Mouse (Mus musculus): ENCODE measurements around the gene Nlrp4a.
"Not testable (repeated sequence)": the region's sequence is repeated elsewhere in the genome, so short reads cannot be mapped to it uniquely, and the experiment has no call there.

Nlrp4a gene

DNA sequence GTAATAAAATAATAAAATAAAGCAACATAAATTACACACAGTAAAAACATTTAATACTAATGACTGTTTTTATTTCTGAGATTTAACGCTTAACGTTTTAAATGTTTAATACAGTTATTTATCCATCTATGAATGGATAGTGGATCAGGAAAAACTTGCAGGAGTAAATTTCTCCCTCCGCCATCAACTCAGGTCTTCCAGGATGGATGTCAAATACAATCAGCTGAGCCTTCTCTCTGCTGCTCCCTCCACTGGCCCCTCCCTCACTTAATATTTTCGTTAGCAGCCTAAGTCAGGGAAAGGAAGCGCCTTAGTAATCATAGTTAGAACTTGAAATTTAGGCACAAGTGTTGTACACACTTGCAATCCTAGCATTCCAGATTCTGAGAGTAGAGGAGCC lies at the start of gene Nlrp4a:
Gene Nlrp4a, plus strand, starts transcription at position 301 of the 400 bp plus-strand sequence.
- no peak for DNase-seq (ENCODE audit: low spot score)

DNA sequence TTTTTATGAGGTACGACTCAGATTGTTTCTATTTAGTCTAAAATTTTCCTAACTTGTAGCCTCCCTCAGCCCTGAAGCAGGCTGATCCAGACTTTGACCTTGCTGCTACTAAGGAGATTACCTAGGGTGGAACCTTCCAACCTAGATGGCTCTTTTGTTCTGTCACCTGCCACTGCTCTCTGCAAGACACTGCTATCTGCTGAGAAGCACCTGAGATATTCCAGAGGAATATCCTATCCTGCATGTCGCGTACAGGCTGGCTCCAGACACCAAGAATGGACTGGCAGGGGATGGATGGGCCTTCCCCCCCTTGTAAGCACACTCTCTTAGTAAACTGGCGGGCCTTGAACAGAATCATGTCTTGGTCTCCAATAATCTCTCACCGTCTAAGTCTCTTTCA lies 48.2 kb upstream of the Nlrp4a start:
- DNase-seq (ENCODE audit: low spot score): not testable (repeated sequence)

DNA sequence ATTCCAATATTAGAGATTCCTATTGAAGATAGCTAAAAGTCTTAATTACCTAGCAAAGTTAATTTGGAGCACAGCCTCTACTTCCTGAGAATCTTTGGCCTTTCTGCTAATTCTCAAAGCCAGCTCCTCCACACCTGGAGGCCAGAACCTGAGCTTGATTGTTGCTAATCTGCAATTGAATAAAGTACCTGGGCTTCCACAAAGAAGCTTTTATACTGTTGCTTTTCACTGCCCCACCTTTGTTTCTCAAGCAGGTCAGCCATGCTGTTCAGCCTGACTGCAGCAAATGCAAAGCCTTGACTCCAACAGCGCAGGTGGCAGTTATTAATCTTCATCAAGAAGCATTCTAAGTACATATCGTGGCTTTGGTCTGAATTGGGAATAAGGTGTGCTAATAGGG lies 43.8 kb upstream of the Nlrp4a start:
- DNase-seq (ENCODE audit: low spot score): not testable (repeated sequence)

DNA sequence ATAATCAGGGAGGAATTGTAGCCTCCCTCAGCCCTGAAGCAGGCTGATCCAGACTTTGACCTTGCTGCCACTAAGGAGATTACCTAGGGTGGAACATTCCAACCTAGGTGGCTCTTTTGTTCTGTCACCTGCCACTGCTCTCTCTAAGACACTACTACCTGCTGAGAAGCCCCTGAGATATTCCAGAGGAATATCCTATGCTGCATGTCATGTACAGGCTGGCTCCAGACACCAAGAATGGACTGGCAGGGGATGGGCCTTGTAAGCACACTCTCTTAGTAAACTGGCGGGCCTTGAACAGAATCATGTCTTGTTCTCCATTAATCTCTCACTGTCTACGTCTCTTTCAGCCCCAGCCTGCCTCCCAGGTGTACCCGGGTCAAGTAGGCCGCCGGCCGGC lies 43.1 kb upstream of the Nlrp4a start:
- not testable (repeated sequence) for DNase-seq (ENCODE audit: low spot score)

DNA sequence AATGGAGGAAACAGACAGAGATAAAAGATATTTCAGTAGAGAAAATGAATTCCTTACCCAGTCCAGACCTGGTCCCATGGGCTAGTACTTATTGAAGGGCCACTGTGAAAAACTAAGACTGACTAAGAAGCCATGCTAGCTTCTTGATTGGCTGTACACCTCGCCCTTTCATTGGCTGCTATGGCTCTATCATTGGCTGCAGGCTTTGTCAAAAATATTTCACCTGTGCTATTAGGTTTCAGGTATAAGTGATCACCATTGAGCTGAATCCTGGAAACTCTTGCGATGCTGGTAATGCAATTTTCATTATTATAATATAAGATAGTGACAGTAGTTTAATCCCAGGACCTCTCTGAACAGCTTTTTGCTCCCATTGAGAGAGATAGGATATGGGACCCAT lies 31.3 kb upstream of the Nlrp4a start, which contains the start of gene Nlrp9c:
Gene Nlrp9c, minus strand, starts transcription at position 101 of the 400 bp plus-strand sequence.
- not testable (repeated sequence) for DNase-seq (ENCODE audit: low spot score)

DNA sequence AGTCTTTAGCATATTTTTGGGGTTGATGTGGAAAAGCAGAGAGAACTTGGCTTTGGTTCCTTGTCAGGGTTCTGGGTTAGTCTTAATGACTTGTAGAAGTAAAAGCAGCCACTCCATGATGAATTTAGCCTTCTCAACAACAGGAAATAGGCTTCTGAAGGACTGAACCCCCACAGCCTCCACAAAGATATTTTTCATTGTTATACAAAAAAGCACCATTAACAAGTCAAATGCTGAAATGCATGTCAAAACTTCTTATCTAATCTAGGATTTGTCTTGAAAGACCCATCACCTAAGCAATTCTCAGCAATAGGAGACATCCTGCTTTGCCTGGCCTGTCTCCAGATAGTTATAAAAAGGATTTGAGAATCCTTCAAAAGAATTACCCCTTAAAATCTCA lies 41.8 kb downstream of the Nlrp4a start:
- no peak for DNase-seq (ENCODE audit: low spot score)

DNA sequence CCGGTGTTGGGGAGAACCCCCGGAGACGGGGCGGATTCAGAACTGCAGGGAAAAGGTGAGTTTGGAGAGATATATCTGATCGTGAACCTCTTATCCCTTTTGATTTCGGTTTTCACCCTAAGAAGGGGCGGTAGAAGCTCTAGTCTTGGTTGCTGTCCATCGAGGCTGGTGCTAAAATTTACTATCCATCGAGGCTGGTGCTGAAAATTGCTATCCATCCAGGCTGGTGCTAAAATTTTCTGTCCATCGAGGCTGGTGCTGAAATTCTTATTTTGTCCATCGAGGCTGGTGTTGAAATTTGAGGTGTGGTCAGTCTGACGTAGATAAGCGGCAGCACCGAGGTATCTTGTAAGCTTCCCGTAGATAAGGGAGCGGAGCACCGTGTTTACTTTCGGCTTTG lies 54.6 kb downstream of the Nlrp4a start:
- not testable (repeated sequence) for DNase-seq (ENCODE audit: low spot score)
